Mouse (Mus musculus) right cerebral cortex, adult 2 months (tissue): ENCODE results near the gene Sprn.

Experiments
- DNase-seq, 2 experiments: peaks; one replicate each; pipeline ENCODE4 v3.0.0; 2021 to 2022; ENCODE audit warnings: low spot score in 2 of 2

The Sprn gene

GRCm38 (mm10) chr7:140101498-140101897 lies 53.2 kb downstream of the Sprn start:
- peak in 1 of 2 experiments; percentile 24 for DNase-seq
